20 mouse cellular contexts compared by ENCODE assay signal in genomic region chr16:76314013-76314950, GRCm38 (mm10). TPM values are rescaled to one million over a fixed set of nuclear protein-coding genes. Genes with fewer than 3 reads are reported as not detected.
DNase-seq lines count a peak whose midpoint lies in the region; ATAC-seq lines count a peak whose summit lies in the region.
"Had no signal": no experiment of that assay in that cellular context is flagged by ENCODE, and none has a peak within 500 bp of the region (broad histone marks: within the 10 kb centered on the region; RNA-seq: fewer than 3 reads in every experiment).

No protein-coding gene starts in this region.

- H3K4me3 ChIP-seq in heart, embryonic 11.5 days (ENCODE audit: low read depth, low read length): no peak overlapping the region
- H3K4me3 ChIP-seq in liver, embryonic 11.5 days (ENCODE audit: low read depth, low read length): no peak overlapping the region
- H3K4me3 ChIP-seq: embryonic facial prominence, embryonic 12.5 days; forebrain, embryonic 13.5 days; layer of hippocampus, adult 2 months; lung, embryonic 15.5 days; myocyte had no signal

- peak overlapping the region; percentile 62 for H3K27ac ChIP-seq in heart, embryonic 11.5 days (ENCODE audit: low read depth, low read length)
- H3K27ac ChIP-seq in liver, embryonic 11.5 days (ENCODE audit: low read depth, low read length): peak overlapping the region; percentile 95
- H3K27ac ChIP-seq: embryonic facial prominence, embryonic 12.5 days; forebrain, embryonic 13.5 days; layer of hippocampus, adult 2 months; lung, embryonic 15.5 days had no signal

- intact Hi-C loops in heart, postnatal 25 days (cut with DNase I): no loop called here

- H3K4me2 ChIP-seq in heart, embryonic 11.5 days: no peak overlapping the region
- H3K4me2 ChIP-seq in liver, embryonic 11.5 days: peak overlapping the region; percentile 42
- H3K4me2 ChIP-seq: embryonic facial prominence, embryonic 12.5 days; forebrain, embryonic 13.5 days; lung, embryonic 15.5 days; midbrain, embryonic 11.5 days had no signal

- no peaks in the 10 kb centered on the region for H3K27me3 ChIP-seq in heart, embryonic 11.5 days (ENCODE audit: control insufficient read depth, insufficient read depth, low read length)
- H3K27me3 ChIP-seq in liver, embryonic 11.5 days (replicated peaks; ENCODE audit: control insufficient read depth, insufficient read depth, low read length): no peaks in the 10 kb centered on the region
- H3K27me3 ChIP-seq: embryonic facial prominence, embryonic 12.5 days; lung, embryonic 15.5 days had no signal

- peaks cover 5% of the 10 kb centered on the region; the same call in 1 of the 2 replicates for H3K4me1 ChIP-seq in heart, embryonic 11.5 days (ENCODE audit: control insufficient read depth, insufficient read depth, low read length)
- H3K4me1 ChIP-seq in liver, embryonic 11.5 days (replicated peaks; ENCODE audit: control insufficient read depth, insufficient read depth, low read length): peaks cover 58% of the 10 kb centered on the region

- H3K36me3 ChIP-seq in heart, embryonic 11.5 days (ENCODE audit: control insufficient read depth, insufficient read depth, low read length): no peaks in the 10 kb centered on the region
- peaks cover 3% of the 10 kb centered on the region; the same call in 1 of the 2 replicates for H3K36me3 ChIP-seq in liver, embryonic 11.5 days (ENCODE audit: control insufficient read depth, insufficient read depth, low read length)
- H3K36me3 ChIP-seq: lung, embryonic 15.5 days had no signal

- DNase-seq in heart, postnatal 25 days (ENCODE audit: low spot score): no peak
- peak; percentile 81 for DNase-seq in c-Kit-negative CD71-positive TER-119-positive erythroid progenitor cells, embryonic 14.5 days (ENCODE audit: low read depth, low spot score)
- DNase-seq in liver, embryonic 11.5 days (ENCODE audit: low spot score): peak; percentile 49
- peak; percentile 38 to 70 for DNase-seq in spleen, postnatal 36 days (ENCODE audit: low spot score in 2 of 2)
- no peak for DNase-seq in cerebellum, adult 11 months
- DNase-seq in frontal cortex, postnatal 10 days (ENCODE audit: low spot score in 2 of 2): no peak
- no peak for DNase-seq in right cerebral cortex, postnatal 36 days (ENCODE audit: low spot score in 2 of 2)
- DNase-seq: B cell, adult 2 months; cerebellum, adult 9-11 months; gastrocnemius, postnatal 25 days; kidney, adult 8-10 months; right cerebral cortex, postnatal 4 days had no signal

- no peak overlapping the region for H3K9ac ChIP-seq in heart, embryonic 11.5 days (ENCODE audit: low read depth, low read length)
- peak overlapping the region; percentile 44; the same call in 1 of the 2 replicates for H3K9ac ChIP-seq in liver, embryonic 11.5 days (ENCODE audit: low read depth, low read length)
- H3K9ac ChIP-seq: embryonic facial prominence, embryonic 12.5 days; forebrain, embryonic 13.5 days; lung, embryonic 15.5 days had no signal

- H3K9me3 ChIP-seq in heart, embryonic 11.5 days (replicated peaks; ENCODE audit: control insufficient read depth, low read length): no peaks in the 10 kb centered on the region
- no peaks in the 10 kb centered on the region for H3K9me3 ChIP-seq in liver, embryonic 11.5 days (ENCODE audit: control insufficient read depth, low read length)
- H3K9me3 ChIP-seq: embryonic facial prominence, embryonic 12.5 days; forebrain, embryonic 13.5 days; lung, embryonic 15.5 days had no signal

- 67% methylated on average over 12 of the region's 12 CpGs for WGBS in heart, embryonic 11.5 days (ENCODE audit: insufficient replicate concordance)
- WGBS in liver, embryonic 11.5 days: 42% methylated on average over 12 of the region's 12 CpGs

- ATAC-seq in heart, embryonic 11.5 days (replicated peaks; ENCODE audit: insufficient number of reproducible peaks, low FRiP score, low TSS enrichment): peak; percentile 87
- ATAC-seq in liver, embryonic 11.5 days (replicated peaks; ENCODE audit: low FRiP score): peak; percentile 94
- ATAC-seq: activated CD4-positive, CD25-positive, alpha-beta regulatory T cell, adult 4 months; forebrain, embryonic 13.5 days had no signal

RNA-seq across cellular contexts. Expression of gene Nrip1, which starts 59.3 kb away (rescaled TPM):
- 23.6 and 26.5 TPM in 2 replicates for polyA plus RNA-seq in heart, embryonic 11.5 days (2014; fragmentation: Nextera tagmentation; extraction: Ambion mirVana)
- total RNA-seq in heart, postnatal 25 days (2021): 10 to 100 TPM; 23.4 to 27.3 TPM
- 35.0 and 37.3 TPM in 2 replicates for polyA plus RNA-seq in liver, embryonic 11.5 days (2014; fragmentation: Nextera tagmentation; extraction: Ambion mirVana)

Comparison
In these comparisons a context has a peak if more than half of its experiments do, and no peak if none do; other contexts are left out.
1. DNase-seq: peak in c-Kit-negative CD71-positive TER-119-positive erythroid progenitor cells, embryonic 14.5 days (single experiment), liver, embryonic 11.5 days (single experiment) and spleen, postnatal 36 days (2 of 2); none in heart, postnatal 25 days (single experiment), cerebellum, adult 11 months (single experiment), frontal cortex, postnatal 10 days (0 of 2) and right cerebral cortex, postnatal 36 days (0 of 2).